Mouse (Mus musculus) midbrain, postnatal 0 days (tissue): ENCODE measurements around the gene Chd9. TPM values are rescaled to one million over a fixed set of nuclear protein-coding genes. Genes with fewer than 3 reads are reported as not detected.

Experiments used
- ATAC-seq: fragments of 200-750 bp; cut with Nextera tagmentation; 2 replicates; pipeline ENCODE4 v1.8.0; 2017; ENCODE audit warnings: moderate number of reproducible peaks, mild to moderate bottlenecking, moderate TSS enrichment, moderate library complexity; ENCODE audit not compliant: low FRiP score
- DNase-seq: peaks from one replicate; pipeline ENCODE4 v3.0.0-alpha.2; 2015; ENCODE audit warnings: low spot score
- H3K27ac ChIP-seq: fragments of 300-500 bp; sonication (generic); 2 replicates; pipeline ENCODE4 v1.5.1; 2014; ENCODE audit warnings: low read depth, mild to moderate bottlenecking, low read length, mixed read lengths
- H3K27me3 ChIP-seq: fragments of 300-500 bp; sonication (generic); 2 replicates; pipeline ENCODE4 v1.6.1; 2014; ENCODE audit warnings: low read length, control low read depth, mixed read lengths; ENCODE audit not compliant: insufficient read depth
- H3K36me3 ChIP-seq: fragments of 300-500 bp; sonication (generic); 2 replicates; pipeline ENCODE4 v1.6.1; 2014; ENCODE audit warnings: low read length, control low read depth, mixed read lengths; ENCODE audit not compliant: insufficient read depth
- H3K4me1 ChIP-seq: fragments of 300-500 bp; sonication (generic); 2 replicates; pipeline ENCODE4 v1.6.1; 2014; ENCODE audit warnings: mild to moderate bottlenecking, control low read depth, antibody characterized with exemption, low read length, mixed read lengths; ENCODE audit not compliant: insufficient read depth
- H3K4me2 ChIP-seq: fragments of 300-500 bp; sonication (generic); 2 replicates; pipeline ENCODE4 v1.6.1; 2014; ENCODE audit warnings: low read depth, mild to moderate bottlenecking, low read length, mixed read lengths; ENCODE audit not compliant: poor library complexity, severe bottlenecking
- H3K4me3 ChIP-seq: fragments of 300-500 bp; sonication (generic); 2 replicates; pipeline ENCODE4 v1.5.1; 2014; ENCODE audit warnings: low read depth, mild to moderate bottlenecking, low read length, moderate library complexity
- H3K9ac ChIP-seq: fragments of 300-500 bp; sonication (generic); replicated peaks from 2 replicates; pipeline ENCODE4 v1.6.1; 2014; ENCODE audit warnings: mild to moderate bottlenecking, low read length, moderate library complexity, mixed read lengths; ENCODE audit not compliant: poor library complexity, severe bottlenecking
- H3K9me3 ChIP-seq: fragments of 300-500 bp; sonication (generic); 2 replicates; pipeline ENCODE4 v1.6.1; 2016; ENCODE audit warnings: low read length, control low read depth
- CTCF ChIP-seq: IDR thresholded peaks from 2 replicates; pipeline ENCODE4 v1.5.1; 2016; ENCODE audit warnings: antibody characterized with exemption, mild to moderate bottlenecking
- WGBS: fragments of 180-500 bp; shearing (Covaris S2); extraction: QIAGEN DNeasy Blood & Tissue Kit; methylation state at CpG from one replicate; pipeline ENCODE4 v1.1.7; 2014; 5-methylcytosine and 5-hydroxymethylcytosine counted together
- polyA plus RNA-seq: library from polyadenylated mRNA; unstranded; fragments of >200 nt; fragmentation: Nextera tagmentation; extraction: Ambion mirVana; gene quantifications from 2 replicates; pipeline ENCODE4 v1.2.1, GENCODE M21; 2015
- total RNA-seq: library from RNA; depleted of rRNA; stranded (reverse); fragments of >200 nt; gene quantifications from 2 replicates; pipeline ENCODE4 v1.2.3, GENCODE M21; 2014

Gene Chd9
- total and polyA plus RNA-seq, 2 experiments from 2014 or later: 78.5 to 97.4 TPM

GRCm38 (mm10) chr8:90871375-90872080 lies 43.4 kb downstream of the Chd9 start:
- peak; percentile 59 for DNase-seq
- H3K9me3 ChIP-seq: no peaks in the 10 kb centered on the region
- H3K4me1 ChIP-seq: peaks cover 8% of the 10 kb centered on the region
- H3K27ac ChIP-seq: no peak overlapping the region
- H3K4me2 ChIP-seq: no peak overlapping the region
- ATAC-seq: no peak
- no peaks in the 10 kb centered on the region for H3K36me3 ChIP-seq
- no peak for TF ChIP-seq CTCF
- no peak overlapping the region for H3K9ac ChIP-seq
- WGBS: 66% methylated on average over 6 of the region's 6 CpGs
- no peak overlapping the region for H3K4me3 ChIP-seq
- H3K27me3 ChIP-seq: no peaks in the 10 kb centered on the region

GRCm38 (mm10) chr8:90873051-90873450 lies 44.9 kb downstream of the Chd9 start:
- 93% methylated on average over 4 of the region's 4 CpGs for WGBS
- H3K4me2 ChIP-seq: no peak overlapping the region
- no peak for DNase-seq
- no peaks in the 10 kb centered on the region for H3K36me3 ChIP-seq
- no peak overlapping the region for H3K9ac ChIP-seq
- no peak overlapping the region for H3K27ac ChIP-seq
- peaks cover 13% of the 10 kb centered on the region for H3K4me1 ChIP-seq
- no peaks in the 10 kb centered on the region for H3K9me3 ChIP-seq
- H3K4me3 ChIP-seq: no peak overlapping the region
- no peak for ATAC-seq
- peak; percentile 9; the same call in 1 of the 2 replicates for TF ChIP-seq CTCF
- no peaks in the 10 kb centered on the region for H3K27me3 ChIP-seq

GRCm38 (mm10) chr8:90876213-90876721 lies 48.1 kb downstream of the Chd9 start:
- ATAC-seq (0 out of 2 replicates have a peak, but pooled peaks have one; percentile 21), DNase-seq (peak; percentile 64)
- 10% methylated on average over 12 of the region's 12 CpGs for WGBS
- no peak overlapping the region for H3K4me3 ChIP-seq
- peak overlapping the region; percentile 55 for H3K27ac ChIP-seq
- H3K4me1 ChIP-seq: peaks cover 7% of the 10 kb centered on the region; the same call in 1 of the 2 replicates
- no peak for TF ChIP-seq CTCF
- peak overlapping the region; percentile 62; the same call in 1 of the 2 replicates for H3K9ac ChIP-seq
- no peaks in the 10 kb centered on the region for H3K9me3 ChIP-seq
- peak overlapping the region; percentile 77 for H3K4me2 ChIP-seq
- no peaks in the 10 kb centered on the region for H3K36me3 ChIP-seq
- no peaks in the 10 kb centered on the region for H3K27me3 ChIP-seq

GRCm38 (mm10) chr8:90876722-90877429 lies 48.7 kb downstream of the Chd9 start:
- DNase-seq (peak; percentile 71), ATAC-seq (no peak; the same call in 1 of the 2 replicates)
- Histone ChIP-seq H3K36me3 (no peaks in the 10 kb centered on the region), H3K9ac (peak overlapping the region; percentile 62), H3K4me3 (peak overlapping the region; percentile 37), H3K27me3 (no peaks in the 10 kb centered on the region), H3K4me2 (peak overlapping the region; percentile 77), H3K27ac (peak overlapping the region; percentile 55), H3K9me3 (no peaks in the 10 kb centered on the region), H3K4me1 (peaks cover 7% of the 10 kb centered on the region; the same call in 1 of the 2 replicates)
- no peak for TF ChIP-seq CTCF
- WGBS: 3% methylated on average over 24 of the region's 24 CpGs

GRCm38 (mm10) chr8:90877430-90877975 lies 49.4 kb downstream of the Chd9 start:
- Histone ChIP-seq H3K4me1 (peaks cover 7% of the 10 kb centered on the region; the same call in 1 of the 2 replicates), H3K9me3 (no peaks in the 10 kb centered on the region), H3K9ac (peak overlapping the region; percentile 62), H3K27me3 (no peaks in the 10 kb centered on the region), H3K4me2 (peak overlapping the region; percentile 77), H3K36me3 (no peaks in the 10 kb centered on the region), H3K4me3 (peak overlapping the region; percentile 37), H3K27ac (peak overlapping the region; percentile 55)
- ATAC-seq: peak; percentile 77
- DNase-seq: peak; percentile 69
- TF ChIP-seq CTCF: no peak
- WGBS: 4% methylated on average over 11 of the region's 11 CpGs
